Mouse (Mus musculus) embryonic facial prominence, embryonic 15.5 days (tissue): ENCODE measurements around the gene Ttc1. TPM values are rescaled to one million over a fixed set of nuclear protein-coding genes. Genes with fewer than 3 reads are reported as not detected.

ENCODE experiments used
- ATAC-seq: fragments of 200-750 bp; cut with Nextera tagmentation; 2 replicates; pipeline ENCODE4 v1.8.0; 2017; ENCODE audit warnings: low read depth, moderate TSS enrichment; ENCODE audit not compliant: insufficient number of reproducible peaks, low FRiP score, low TSS enrichment
- H3K27ac ChIP-seq: fragments of 300-500 bp; sonication (generic); replicated peaks from 2 replicates; pipeline ENCODE4 v1.5.1; 2015; ENCODE audit warnings: mild to moderate bottlenecking, inconsistent platforms
- H3K27me3 ChIP-seq: fragments of 300-500 bp; sonication (generic); 2 replicates; pipeline ENCODE4 v1.6.1; 2015; ENCODE audit warnings: inconsistent platforms
- H3K36me3 ChIP-seq: fragments of 300-500 bp; sonication (generic); 2 replicates; pipeline ENCODE4 v1.6.1; 2015; ENCODE audit warnings: mild to moderate bottlenecking, inconsistent platforms
- H3K4me1 ChIP-seq: fragments of 300-500 bp; sonication (generic); 2 replicates; pipeline ENCODE4 v1.6.1; 2015; ENCODE audit warnings: inconsistent platforms
- H3K4me2 ChIP-seq: fragments of 300-500 bp; sonication (generic); replicated peaks from 2 replicates; pipeline ENCODE4 v1.6.1; 2015; ENCODE audit warnings: mild to moderate bottlenecking, inconsistent platforms
- H3K4me3 ChIP-seq: fragments of 300-500 bp; sonication (generic); replicated peaks from 2 replicates; pipeline ENCODE4 v1.5.1; 2015; ENCODE audit warnings: mild to moderate bottlenecking, inconsistent platforms
- H3K9ac ChIP-seq: fragments of 300-500 bp; sonication (generic); 2 replicates; pipeline ENCODE4 v1.6.1; 2015; ENCODE audit warnings: inconsistent platforms
- H3K9me3 ChIP-seq: fragments of 300-500 bp; sonication (generic); replicated peaks from 2 replicates; pipeline ENCODE4 v1.6.1; 2016; ENCODE audit warnings: inconsistent platforms
- WGBS: fragments of 180-500 bp; shearing (Covaris S2); methylation state at CpG from one replicate; pipeline ENCODE4 v1.1.7; 2015; 5-methylcytosine and 5-hydroxymethylcytosine counted together
- polyA plus RNA-seq: library from polyadenylated mRNA; unstranded; fragments of >200 nt; fragmentation: Nextera tagmentation; extraction: Ambion mirVana; gene quantifications from 2 replicates; pipeline ENCODE4 v1.2.1, GENCODE M21; 2015

Ttc1 gene
- polyA plus RNA-seq, 1 experiment from 2014 or later: 60.5 TPM

GRCm38 (mm10) chr11:43700291-43700690, 47.5 kb downstream of the Ttc1 start:
- H3K4me1 ChIP-seq: 0 out of 2 replicates have a peak, but pooled peaks cover 2% of the 10 kb centered on the region

GRCm38 (mm10) chr11:43698621-43699020, 49.2 kb downstream of the Ttc1 start:
- ATAC-seq: no peak
- Histone ChIP-seq H3K4me3 (no peak overlapping the region), H3K4me1 (0 out of 2 replicates have a peak, but pooled peaks cover 2% of the 10 kb centered on the region), H3K27ac (no peak overlapping the region), H3K4me2 (no peak overlapping the region), H3K36me3 (peaks cover 31% of the 10 kb centered on the region), H3K9me3 (no peaks in the 10 kb centered on the region), H3K9ac (no peak overlapping the region), H3K27me3 (no peaks in the 10 kb centered on the region)
- WGBS: 76% methylated on average over 5 of the region's 5 CpGs

More at GRCm38 (mm10) chr11:43700291-43700690, 47.5 kb downstream of the Ttc1 start:
- H3K36me3 ChIP-seq: peaks cover 35% of the 10 kb centered on the region
- H3K4me2 ChIP-seq: no peak overlapping the region
- H3K4me3 ChIP-seq: no peak overlapping the region
- no peak overlapping the region for H3K9ac ChIP-seq
- H3K27ac ChIP-seq: no peak overlapping the region
- ATAC-seq: no peak
- no peaks in the 10 kb centered on the region for H3K9me3 ChIP-seq
- no peaks in the 10 kb centered on the region for H3K27me3 ChIP-seq
- 90% methylated on average over 3 of the region's 3 CpGs for WGBS

- Histone ChIP-seq H3K4me1 (0 out of 2 replicates have a peak, but pooled peaks cover 2% of the 10 kb centered on the region), H3K27ac (no peak overlapping the region), H3K4me3 (no peak overlapping the region), H3K27me3 (no peaks in the 10 kb centered on the region), H3K9ac (no peak overlapping the region), H3K36me3 (peaks cover 48% of the 10 kb centered on the region), H3K9me3 (no peaks in the 10 kb centered on the region), H3K4me2 (no peak overlapping the region)
- ATAC-seq: no peak
- 89% methylated on average over 4 of the region's 4 CpGs for WGBS
Observed at GRCm38 (mm10) chr11:43696623-43697022, 51.2 kb downstream of the Ttc1 start.

- Histone ChIP-seq H3K4me1 (no peaks in the 10 kb centered on the region), H3K4me3 (no peak overlapping the region), H3K27me3 (no peaks in the 10 kb centered on the region), H3K36me3 (peaks cover 42% of the 10 kb centered on the region), H3K9me3 (no peaks in the 10 kb centered on the region), H3K4me2 (no peak overlapping the region), H3K9ac (no peak overlapping the region), H3K27ac (no peak overlapping the region)
- 92% methylated on average over 1 of the region's 1 CpGs for WGBS
- no peak for ATAC-seq
Observed at GRCm38 (mm10) chr11:43688850-43689249, 59.0 kb downstream of the Ttc1 start.

- peak overlapping the region; percentile 89 for H3K27ac ChIP-seq
- H3K27me3 ChIP-seq: no peaks in the 10 kb centered on the region
- under 1% methylated on average over 71 of the region's 72 CpGs for WGBS
- no peaks in the 10 kb centered on the region for H3K9me3 ChIP-seq
- H3K4me3 ChIP-seq: peak overlapping the region; percentile 88
- no peak; the same call in 1 of the 2 replicates for ATAC-seq
- H3K36me3 ChIP-seq: no peaks in the 10 kb centered on the region
- H3K4me1 ChIP-seq: peaks cover 10% of the 10 kb centered on the region
- H3K4me2 ChIP-seq: peak overlapping the region; percentile 69
- H3K9ac ChIP-seq: peak overlapping the region; percentile 89
Observed at GRCm38 (mm10) chr11:43682415-43683217, 65.2 kb downstream of the Ttc1 start.

- Histone ChIP-seq H3K27ac (peak within 1 kb of the TSS; percentile 89), H3K4me2 (peak within 1 kb of the TSS; percentile 69), H3K36me3 (no peaks in the 10 kb centered on the region), H3K4me3 (peak within 1 kb of the TSS; percentile 88), H3K27me3 (no peaks in the 10 kb centered on the region), H3K9me3 (no peaks in the 10 kb centered on the region), H3K9ac (peak within 1 kb of the TSS; percentile 89), H3K4me1 (peaks cover 10% of the 10 kb centered on the region)
- peak; percentile 99 for ATAC-seq
- under 1% methylated on average over 74 of the region's 87 CpGs for WGBS
Observed at GRCm38 (mm10) chr11:43681472-43682414, 66.1 kb downstream of the Ttc1 start, which contains the start of gene Pwwp2a. Gene Pwwp2a (plus strand): TSS chr11:43681998.

Other genes starting within 250 kb of the Ttc1 start
- 10.9 and 12.0 TPM in 2 replicates for gene Ccnjl, start 219.2 kb downstream of the Ttc1 start, polyA plus RNA-seq
- gene 4933415A04Rik, start 161.0 kb downstream of the Ttc1 start, polyA plus RNA-seq: 2.8 and 3.4 TPM in 2 replicates
- gene Fabp6, start 146.5 kb downstream of the Ttc1 start, polyA plus RNA-seq: 1.1 and 1.2 TPM in 2 replicates
- gene Pwwp2a, start 66.0 kb downstream of the Ttc1 start, polyA plus RNA-seq: 25.0 and 25.1 TPM in 2 replicates
- gene Adra1b, start 153.2 kb upstream of the Ttc1 start, polyA plus RNA-seq: 0.83 and 0.98 TPM in 2 replicates